Mouse (Mus musculus): ENCODE data around the gene Ap4s1.

- TF ChIP-seq CTCF (IDR thresholded peaks at IDR 0.05; ENCODE audit: insufficient read depth, low read depth, low read length) (no peak), POLR2A (IDR thresholded peaks at IDR 0.05; ENCODE audit: insufficient read depth, low read depth, low read length) (no peak)
Measured at GRCm38 (mm10) chr12:51706673-51707235, 15.9 kb downstream of the Ap4s1 start.
